Mouse (Mus musculus) embryonic facial prominence, embryonic 12.5 days (tissue): ENCODE measurements around the gene Gli3. TPM values are rescaled to one million over a fixed set of nuclear protein-coding genes. Genes with fewer than 3 reads are reported as not detected.

Experiments
- ATAC-seq: fragments of 200-750 bp; cut with Nextera tagmentation; 2 replicates; pipeline ENCODE4 v1.8.0; 2017; ENCODE audit not compliant: insufficient number of reproducible peaks, insufficient read depth, low FRiP score, low TSS enrichment
- H3K27ac ChIP-seq: fragments of 300-500 bp; sonication (generic); 2 replicates; pipeline ENCODE4 v1.5.1; 2016; ENCODE audit warnings: mild to moderate bottlenecking
- H3K27me3 ChIP-seq: fragments of 300-500 bp; sonication (generic); 2 replicates; pipeline ENCODE4 v1.6.1; 2016; ENCODE audit warnings: mild to moderate bottlenecking, moderate library complexity
- H3K36me3 ChIP-seq: fragments of 300-500 bp; sonication (generic); 2 replicates; pipeline ENCODE4 v1.6.1; 2016; ENCODE audit warnings: mild to moderate bottlenecking
- H3K4me1 ChIP-seq: fragments of 300-500 bp; sonication (generic); 2 replicates; pipeline ENCODE4 v1.6.1; 2016
- H3K4me2 ChIP-seq: fragments of 300-500 bp; sonication (generic); replicated peaks from 2 replicates; pipeline ENCODE4 v1.6.1; 2016; ENCODE audit warnings: mild to moderate bottlenecking, moderate library complexity
- H3K4me3 ChIP-seq: fragments of 300-500 bp; sonication (generic); 2 replicates; pipeline ENCODE4 v1.5.1; 2016; ENCODE audit warnings: mild to moderate bottlenecking
- H3K9ac ChIP-seq: fragments of 300-500 bp; sonication (generic); 2 replicates; pipeline ENCODE4 v1.6.1; 2016; ENCODE audit warnings: mild to moderate bottlenecking, moderate library complexity
- H3K9me3 ChIP-seq: fragments of 300-500 bp; sonication (generic); 2 replicates; pipeline ENCODE4 v1.6.1; 2016; ENCODE audit warnings: mild to moderate bottlenecking, moderate library complexity
- WGBS: fragments of 180-500 bp; shearing (Covaris S2); methylation state at CpG from one replicate; pipeline ENCODE4 v1.1.7; 2016; 5-methylcytosine and 5-hydroxymethylcytosine counted together
- polyA plus RNA-seq: library from polyadenylated mRNA; unstranded; fragments of >200 nt; fragmentation: Nextera tagmentation; extraction: Ambion mirVana; gene quantifications from 2 replicates; pipeline ENCODE4 v1.2.1, GENCODE M21; 2016

Gli3 gene
- polyA plus RNA-seq, 1 experiment from 2014 or later: 35.8 TPM

GRCm38 (mm10) chr13:15704669-15705068 is 241.6 kb downstream of the Gli3 start:
- no peaks in the 10 kb centered on the region for H3K36me3 ChIP-seq
- 83% methylated on average over 8 of the region's 8 CpGs for WGBS
- H3K9ac ChIP-seq: no peak overlapping the region
- no peaks in the 10 kb centered on the region for H3K9me3 ChIP-seq
- H3K4me2 ChIP-seq: no peak overlapping the region
- no peaks in the 10 kb centered on the region for H3K27me3 ChIP-seq
- H3K27ac ChIP-seq: no peak overlapping the region
- H3K4me3 ChIP-seq: no peak overlapping the region
- no peak for ATAC-seq
- peaks cover 12% of the 10 kb centered on the region for H3K4me1 ChIP-seq

- H3K27ac ChIP-seq: no peak overlapping the region; the same call in 1 of the 2 replicates
- no peak overlapping the region for H3K4me2 ChIP-seq
- H3K36me3 ChIP-seq: no peaks in the 10 kb centered on the region
- H3K4me3 ChIP-seq: no peak overlapping the region
- 36% methylated on average over 4 of the region's 4 CpGs for WGBS
- peaks cover 24% of the 10 kb centered on the region for H3K4me1 ChIP-seq
- ATAC-seq: 0 out of 2 replicates have a peak, but pooled peaks have one; percentile 52
- no peaks in the 10 kb centered on the region for H3K9me3 ChIP-seq
- H3K27me3 ChIP-seq: no peaks in the 10 kb centered on the region
- H3K9ac ChIP-seq: no peak overlapping the region
These were observed 244.4 kb downstream of the Gli3 start for GRCm38 (mm10) chr13:15707481-15707881.

GRCm38 (mm10) chr13:15713486-15713885 is 250.5 kb downstream of the Gli3 start:
- H3K27ac ChIP-seq: no peak overlapping the region
- peaks cover 12% of the 10 kb centered on the region; the same call in 1 of the 2 replicates for H3K36me3 ChIP-seq
- ATAC-seq: no peak

GRCm38 (mm10) chr13:15714331-15714725 is 251.3 kb downstream of the Gli3 start:
- Histone ChIP-seq H3K27me3 (no peaks in the 10 kb centered on the region), H3K27ac (no peak overlapping the region), H3K4me2 (no peak overlapping the region), H3K36me3 (peaks cover 12% of the 10 kb centered on the region; the same call in 1 of the 2 replicates), H3K4me3 (no peak overlapping the region), H3K9me3 (no peaks in the 10 kb centered on the region), H3K9ac (no peak overlapping the region), H3K4me1 (peaks cover 15% of the 10 kb centered on the region; the same call in 1 of the 2 replicates)
- 77% methylated on average over 4 of the region's 4 CpGs for WGBS
- no peak for ATAC-seq

More at GRCm38 (mm10) chr13:15713486-15713885, 250.5 kb downstream of the Gli3 start:
- H3K4me3 ChIP-seq: no peak overlapping the region
- 87% methylated on average over 7 of the region's 7 CpGs for WGBS
- H3K9ac ChIP-seq: no peak overlapping the region
- H3K4me2 ChIP-seq: no peak overlapping the region
- peaks cover 15% of the 10 kb centered on the region; the same call in 1 of the 2 replicates for H3K4me1 ChIP-seq
- H3K27me3 ChIP-seq: no peaks in the 10 kb centered on the region
- no peaks in the 10 kb centered on the region for H3K9me3 ChIP-seq

GRCm38 (mm10) chr13:15714726-15715437 is 251.8 kb downstream of the Gli3 start:
- H3K9ac ChIP-seq: no peak overlapping the region
- 43% methylated on average over 8 of the region's 8 CpGs for WGBS
- H3K36me3 ChIP-seq: peaks cover 12% of the 10 kb centered on the region
- H3K4me2 ChIP-seq: no peak overlapping the region
- H3K4me3 ChIP-seq: no peak overlapping the region
- H3K27me3 ChIP-seq: no peaks in the 10 kb centered on the region
- H3K4me1 ChIP-seq: peaks cover 14% of the 10 kb centered on the region; the same call in 1 of the 2 replicates
- H3K9me3 ChIP-seq: no peaks in the 10 kb centered on the region
- ATAC-seq: no peak
- no peak overlapping the region for H3K27ac ChIP-seq

- no peak overlapping the region for H3K9ac ChIP-seq
- peaks cover 54% of the 10 kb centered on the region for H3K36me3 ChIP-seq
- H3K27me3 ChIP-seq: no peaks in the 10 kb centered on the region
- ATAC-seq: no peak
- WGBS: 87% methylated on average over 1 of the region's 1 CpGs
- no peak overlapping the region for H3K4me2 ChIP-seq
- H3K27ac ChIP-seq: no peak overlapping the region
- H3K9me3 ChIP-seq: no peaks in the 10 kb centered on the region
- H3K4me1 ChIP-seq: no peaks in the 10 kb centered on the region
- H3K4me3 ChIP-seq: no peak overlapping the region
These were observed 258.4 kb downstream of the Gli3 start for GRCm38 (mm10) chr13:15721446-15721845.

- 97% methylated on average over 1 of the region's 1 CpGs for WGBS
- Histone ChIP-seq H3K9me3 (no peaks in the 10 kb centered on the region), H3K4me3 (no peak overlapping the region), H3K27me3 (no peaks in the 10 kb centered on the region), H3K36me3 (peaks cover 59% of the 10 kb centered on the region), H3K9ac (no peak overlapping the region), H3K4me1 (no peaks in the 10 kb centered on the region), H3K27ac (no peak overlapping the region), H3K4me2 (no peak overlapping the region)
- ATAC-seq: no peak
These were observed 259.8 kb downstream of the Gli3 start for GRCm38 (mm10) chr13:15722766-15723379.

GRCm38 (mm10) chr13:15724723-15725122 is 261.7 kb downstream of the Gli3 start:
- Histone ChIP-seq H3K4me3 (no peak overlapping the region), H3K36me3 (peaks cover 75% of the 10 kb centered on the region), H3K4me1 (no peaks in the 10 kb centered on the region), H3K27me3 (no peaks in the 10 kb centered on the region), H3K9me3 (no peaks in the 10 kb centered on the region), H3K4me2 (no peak overlapping the region), H3K27ac (no peak overlapping the region), H3K9ac (no peak overlapping the region)
- WGBS: 90% methylated on average over 10 of the region's 10 CpGs
- ATAC-seq: 0 out of 2 replicates have a peak, but pooled peaks have one; percentile 35

GRCm38 (mm10) chr13:15741771-15742170 is 278.7 kb downstream of the Gli3 start:
- no peaks in the 10 kb centered on the region for H3K9me3 ChIP-seq
- H3K36me3 ChIP-seq: no peaks in the 10 kb centered on the region
- no peaks in the 10 kb centered on the region for H3K27me3 ChIP-seq
- no peak overlapping the region for H3K4me2 ChIP-seq
- no peak overlapping the region; the same call in 1 of the 2 replicates for H3K27ac ChIP-seq
- H3K9ac ChIP-seq: no peak overlapping the region
- no peak for ATAC-seq
- H3K4me3 ChIP-seq: no peak overlapping the region
- H3K4me1 ChIP-seq: 0 out of 2 replicates have a peak, but pooled peaks cover 4% of the 10 kb centered on the region
- 78% methylated on average over 1 of the region's 1 CpGs for WGBS

- no peak overlapping the region for H3K4me3 ChIP-seq
- no peak overlapping the region for H3K4me2 ChIP-seq
- no peak for ATAC-seq
- no peaks in the 10 kb centered on the region for H3K27me3 ChIP-seq
- no peaks in the 10 kb centered on the region for H3K36me3 ChIP-seq
- H3K9ac ChIP-seq: no peak overlapping the region
- H3K27ac ChIP-seq: no peak overlapping the region
- H3K4me1 ChIP-seq: 0 out of 2 replicates have a peak, but pooled peaks cover 4% of the 10 kb centered on the region
- H3K9me3 ChIP-seq: no peaks in the 10 kb centered on the region
- 86% methylated on average over 3 of the region's 3 CpGs for WGBS
These were observed 279.3 kb downstream of the Gli3 start for GRCm38 (mm10) chr13:15742308-15742707.

GRCm38 (mm10) chr13:15742777-15743176 is 279.7 kb downstream of the Gli3 start:
- H3K27ac ChIP-seq: no peak overlapping the region
- no peak overlapping the region for H3K4me2 ChIP-seq
- WGBS: 54% methylated on average over 4 of the region's 4 CpGs
- no peaks in the 10 kb centered on the region for H3K36me3 ChIP-seq
- no peak for ATAC-seq
- H3K9ac ChIP-seq: no peak overlapping the region
- no peak overlapping the region for H3K4me3 ChIP-seq
- no peaks in the 10 kb centered on the region for H3K27me3 ChIP-seq
- H3K4me1 ChIP-seq: 0 out of 2 replicates have a peak, but pooled peaks cover 4% of the 10 kb centered on the region
- no peaks in the 10 kb centered on the region for H3K9me3 ChIP-seq
